Mouse (Mus musculus): ENCODE data around the gene Cnga3. TPM values are rescaled to one million over a fixed set of nuclear protein-coding genes. Genes with fewer than 3 reads are reported as not detected.
A peak's percentile ranks its signal among the peaks of the same experiment; 100 is the strongest.

Gene Cnga3
- polyA plus RNA-seq, 1 experiment from 2014 or later: not detected

GRCm38 (mm10) chr1:37296414-37296813 is 82.2 kb downstream of the Cnga3 start:
- Histone ChIP-seq H3K4me1 (ENCODE audit: control insufficient read depth, insufficient read depth, low read length) (peaks cover 6% of the 10 kb centered on the region), H3K4me2 (ENCODE audit: low read depth) (no peak overlapping the region), H3K9me3 (ENCODE audit: control insufficient read depth, low read length) (no peaks in the 10 kb centered on the region), H3K27me3 (ENCODE audit: control insufficient read depth, insufficient read depth, low read length) (no peaks in the 10 kb centered on the region), H3K4me3 (ENCODE audit: low read depth, low read length) (no peak overlapping the region), H3K36me3 (ENCODE audit: control insufficient read depth, insufficient read depth, low read length) (no peaks in the 10 kb centered on the region), H3K27ac (ENCODE audit: low read depth, low read length) (no peak overlapping the region), H3K9ac (ENCODE audit: low read length) (no peak overlapping the region)
- 65% methylated on average over 1 of the region's 1 CpGs for WGBS
- DNase-seq (ENCODE audit: low spot score) (no peak), ATAC-seq (ENCODE audit: insufficient read depth, low FRiP score, low TSS enrichment) (no peak)

- Histone ChIP-seq H3K27me3 (ENCODE audit: control insufficient read depth, insufficient read depth, low read length) (no peaks in the 10 kb centered on the region), H3K36me3 (ENCODE audit: control insufficient read depth, insufficient read depth, low read length) (no peaks in the 10 kb centered on the region), H3K9me3 (ENCODE audit: control insufficient read depth, low read length) (no peaks in the 10 kb centered on the region), H3K4me1 (ENCODE audit: control insufficient read depth, insufficient read depth, low read length) (peaks cover 6% of the 10 kb centered on the region), H3K27ac (ENCODE audit: low read depth, low read length) (no peak overlapping the region), H3K4me2 (ENCODE audit: low read depth) (no peak overlapping the region), H3K9ac (ENCODE audit: low read length) (no peak overlapping the region), H3K4me3 (ENCODE audit: low read depth, low read length) (no peak overlapping the region)
- no peak for DNase-seq (ENCODE audit: low spot score)
- ATAC-seq (ENCODE audit: insufficient read depth, low FRiP score, low TSS enrichment): no peak
- 76% methylated on average over 2 of the region's 2 CpGs for WGBS
Observed at GRCm38 (mm10) chr1:37298904-37299303, 84.7 kb downstream of the Cnga3 start.

GRCm38 (mm10) chr1:37299540-37300491 is 85.6 kb downstream of the Cnga3 start, which contains the start of gene Inpp4a:
Gene Inpp4a, plus strand, starts transcription at chr1:37299865.
- Histone ChIP-seq H3K27ac (ENCODE audit: low read depth, low read length) (no peak within 1 kb of the TSS), H3K9me3 (ENCODE audit: control insufficient read depth, low read length) (no peaks in the 10 kb centered on the region), H3K4me1 (ENCODE audit: control insufficient read depth, insufficient read depth, low read length) (peaks cover 6% of the 10 kb centered on the region), H3K4me2 (ENCODE audit: low read depth) (peak within 1 kb of the TSS; percentile 53), H3K4me3 (ENCODE audit: low read depth, low read length) (peak within 1 kb of the TSS; percentile 58), H3K36me3 (ENCODE audit: control insufficient read depth, insufficient read depth, low read length) (no peaks in the 10 kb centered on the region), H3K27me3 (ENCODE audit: control insufficient read depth, insufficient read depth, low read length) (no peaks in the 10 kb centered on the region), H3K9ac (ENCODE audit: low read length) (peak within 1 kb of the TSS; percentile 74)
- whole genome bisulfite sequencing: under 1% methylated on average over 75 of the region's 77 CpGs
- ATAC-seq (ENCODE audit: insufficient read depth, low FRiP score, low TSS enrichment) (peak; percentile 91), DNase-seq (ENCODE audit: low spot score) (peak; percentile 93)

GRCm38 (mm10) chr1:37300650-37301049 is 86.4 kb downstream of the Cnga3 start:
- Histone ChIP-seq H3K9ac (ENCODE audit: low read length) (peak overlapping the region; percentile 74), H3K4me3 (ENCODE audit: low read depth, low read length) (peak overlapping the region; percentile 58), H3K4me1 (ENCODE audit: control insufficient read depth, insufficient read depth, low read length) (peaks cover 6% of the 10 kb centered on the region), H3K27me3 (ENCODE audit: control insufficient read depth, insufficient read depth, low read length) (no peaks in the 10 kb centered on the region), H3K4me2 (ENCODE audit: low read depth) (peak overlapping the region; percentile 53), H3K9me3 (ENCODE audit: control insufficient read depth, low read length) (no peaks in the 10 kb centered on the region), H3K27ac (ENCODE audit: low read depth, low read length) (no peak overlapping the region), H3K36me3 (ENCODE audit: control insufficient read depth, insufficient read depth, low read length) (no peaks in the 10 kb centered on the region)
- DNase-seq (ENCODE audit: low spot score): no peak
- no peak for ATAC-seq (ENCODE audit: insufficient read depth, low FRiP score, low TSS enrichment)
- WGBS: 53% methylated on average over 5 of the region's 5 CpGs

- Histone ChIP-seq H3K4me3 (ENCODE audit: low read depth, low read length) (no peak overlapping the region), H3K27ac (ENCODE audit: low read depth, low read length) (no peak overlapping the region), H3K4me1 (ENCODE audit: control insufficient read depth, insufficient read depth, low read length) (peaks cover 6% of the 10 kb centered on the region), H3K36me3 (ENCODE audit: control insufficient read depth, insufficient read depth, low read length) (no peaks in the 10 kb centered on the region), H3K9ac (ENCODE audit: low read length) (no peak overlapping the region), H3K27me3 (ENCODE audit: control insufficient read depth, insufficient read depth, low read length) (no peaks in the 10 kb centered on the region), H3K9me3 (ENCODE audit: control insufficient read depth, low read length) (no peaks in the 10 kb centered on the region), H3K4me2 (ENCODE audit: low read depth) (no peak overlapping the region)
- ATAC-seq (ENCODE audit: insufficient read depth, low FRiP score, low TSS enrichment) (no peak), DNase-seq (ENCODE audit: low spot score) (no peak)
- 71% methylated on average over 3 of the region's 3 CpGs for WGBS
Observed at GRCm38 (mm10) chr1:37302801-37303200, 88.6 kb downstream of the Cnga3 start.

- 80% methylated on average over 9 of the region's 9 CpGs for WGBS
- H3K4me3 ChIP-seq (ENCODE audit: low read depth, low read length): no peak overlapping the region
- DNase-seq (ENCODE audit: low spot score) (no peak), ATAC-seq (ENCODE audit: insufficient read depth, low FRiP score, low TSS enrichment) (no peak)
- H3K9me3 ChIP-seq (ENCODE audit: control insufficient read depth, low read length): no peaks in the 10 kb centered on the region
- no peaks in the 10 kb centered on the region for H3K27me3 ChIP-seq (ENCODE audit: control insufficient read depth, insufficient read depth, low read length)
- no peak overlapping the region for H3K27ac ChIP-seq (ENCODE audit: low read depth, low read length)
- no peak overlapping the region for H3K4me2 ChIP-seq (ENCODE audit: low read depth)
- no peaks in the 10 kb centered on the region for H3K36me3 ChIP-seq (ENCODE audit: control insufficient read depth, insufficient read depth, low read length)
- H3K9ac ChIP-seq (ENCODE audit: low read length): no peak overlapping the region
- peaks cover 3% of the 10 kb centered on the region for H3K4me1 ChIP-seq (ENCODE audit: control insufficient read depth, insufficient read depth, low read length)
Observed at GRCm38 (mm10) chr1:37305691-37306287, 91.6 kb downstream of the Cnga3 start.

- Histone ChIP-seq H3K9ac (ENCODE audit: low read length) (no peak overlapping the region), H3K4me2 (ENCODE audit: low read depth) (no peak overlapping the region), H3K4me1 (ENCODE audit: control insufficient read depth, insufficient read depth, low read length) (no peaks in the 10 kb centered on the region), H3K9me3 (ENCODE audit: control insufficient read depth, low read length) (no peaks in the 10 kb centered on the region), H3K36me3 (ENCODE audit: control insufficient read depth, insufficient read depth, low read length) (no peaks in the 10 kb centered on the region), H3K27me3 (ENCODE audit: control insufficient read depth, insufficient read depth, low read length) (no peaks in the 10 kb centered on the region), H3K4me3 (ENCODE audit: low read depth, low read length) (no peak overlapping the region), H3K27ac (ENCODE audit: low read depth, low read length) (no peak overlapping the region)
- no peak for ATAC-seq (ENCODE audit: insufficient read depth, low FRiP score, low TSS enrichment)
- WGBS: 97% methylated on average over 2 of the region's 2 CpGs
- DNase-seq (ENCODE audit: low spot score): no peak
Observed at GRCm38 (mm10) chr1:37307586-37307985, 93.4 kb downstream of the Cnga3 start.

GRCm38 (mm10) chr1:37308021-37308742 is 93.9 kb downstream of the Cnga3 start:
- Histone ChIP-seq H3K9ac (ENCODE audit: low read length) (no peak overlapping the region), H3K4me1 (ENCODE audit: control insufficient read depth, insufficient read depth, low read length) (no peaks in the 10 kb centered on the region), H3K27me3 (ENCODE audit: control insufficient read depth, insufficient read depth, low read length) (no peaks in the 10 kb centered on the region), H3K27ac (ENCODE audit: low read depth, low read length) (no peak overlapping the region), H3K9me3 (ENCODE audit: control insufficient read depth, low read length) (no peaks in the 10 kb centered on the region), H3K4me2 (ENCODE audit: low read depth) (no peak overlapping the region), H3K4me3 (ENCODE audit: low read depth, low read length) (no peak overlapping the region), H3K36me3 (ENCODE audit: control insufficient read depth, insufficient read depth, low read length) (no peaks in the 10 kb centered on the region)
- WGBS: 86% methylated on average over 8 of the region's 8 CpGs
- DNase-seq (ENCODE audit: low spot score) (no peak), ATAC-seq (ENCODE audit: insufficient read depth, low FRiP score, low TSS enrichment) (no peak)
